Mouse (Mus musculus) CD4-positive, CD25-positive, alpha-beta regulatory T cell, adult 2 months (primary cell): ENCODE results near the gene Cgn.
"Not testable (repeated sequence)": the region's sequence is repeated elsewhere in the genome, so short reads cannot be mapped to it uniquely, and the experiment has no call there.

Experiments used
- DNase-seq: peaks from one replicate; pipeline ENCODE4 v3.0.0-alpha.2; 2012; ENCODE audit warnings: low read depth, low spot score

Cgn gene

GRCm38 (mm10) chr3:94789516-94789915, 3.2 kb upstream of the Cgn start:
- no peak for DNase-seq

GRCm38 (mm10) chr3:94789071-94789470, 2.8 kb upstream of the Cgn start:
- no peak for DNase-seq

- DNase-seq: peak; percentile 5
Measured at GRCm38 (mm10) chr3:94787122-94787780, 959 bp upstream of the Cgn start.

GRCm38 (mm10) chr3:94785958-94786357, 334 bp downstream of the Cgn start:
- DNase-seq: no peak

- DNase-seq: no peak
Measured at GRCm38 (mm10) chr3:94784171-94784701, 2.1 kb downstream of the Cgn start.

- DNase-seq: no peak
Measured at GRCm38 (mm10) chr3:94783462-94783931, 2.8 kb downstream of the Cgn start.

- no peak for DNase-seq
Measured at GRCm38 (mm10) chr3:94782936-94783335, 3.4 kb downstream of the Cgn start.

GRCm38 (mm10) chr3:94781356-94781755, 4.9 kb downstream of the Cgn start:
- DNase-seq: no peak

- no peak for DNase-seq
Measured at GRCm38 (mm10) chr3:94775886-94776285, 10.4 kb downstream of the Cgn start.

- no peak for DNase-seq
Measured at GRCm38 (mm10) chr3:94774039-94774438, 12.3 kb downstream of the Cgn start.

- DNase-seq: not testable (repeated sequence)
Measured at GRCm38 (mm10) chr3:94765456-94765855, 20.8 kb downstream of the Cgn start.

GRCm38 (mm10) chr3:94764545-94765292, 21.6 kb downstream of the Cgn start:
- not testable (repeated sequence) for DNase-seq

- DNase-seq: peak; percentile 23
Measured at GRCm38 (mm10) chr3:94758427-94758826, 27.9 kb downstream of the Cgn start.

- not testable (repeated sequence) for DNase-seq
Measured at GRCm38 (mm10) chr3:94758056-94758409, 28.3 kb downstream of the Cgn start.

GRCm38 (mm10) chr3:94757251-94758055, 28.8 kb downstream of the Cgn start:
- peak; percentile 11 for DNase-seq

GRCm38 (mm10) chr3:94745691-94746090, 40.6 kb downstream of the Cgn start:
- DNase-seq: no peak

GRCm38 (mm10) chr3:94723637-94724036, 62.7 kb downstream of the Cgn start:
- DNase-seq: not testable (repeated sequence)

- not testable (repeated sequence) for DNase-seq
Measured at GRCm38 (mm10) chr3:94718253-94718652, 68.0 kb downstream of the Cgn start.

- DNase-seq: not testable (repeated sequence)
Measured at GRCm38 (mm10) chr3:94713424-94713823, 72.9 kb downstream of the Cgn start.

GRCm38 (mm10) chr3:94710591-94710990, 75.7 kb downstream of the Cgn start:
- not testable (repeated sequence) for DNase-seq
